Mouse (Mus musculus): ENCODE measurements at regions not wholly inside any gene's neighbourhood (a gene's known extent, or its start where the extent isn't known, plus 50 kb on each side); places are given as distances from the start of the nearest gene placed in this dataset.
"Not testable (repeated sequence)": the region's sequence is repeated elsewhere in the genome, so short reads cannot be mapped to it uniquely, and the experiment has no call there.

DNA sequence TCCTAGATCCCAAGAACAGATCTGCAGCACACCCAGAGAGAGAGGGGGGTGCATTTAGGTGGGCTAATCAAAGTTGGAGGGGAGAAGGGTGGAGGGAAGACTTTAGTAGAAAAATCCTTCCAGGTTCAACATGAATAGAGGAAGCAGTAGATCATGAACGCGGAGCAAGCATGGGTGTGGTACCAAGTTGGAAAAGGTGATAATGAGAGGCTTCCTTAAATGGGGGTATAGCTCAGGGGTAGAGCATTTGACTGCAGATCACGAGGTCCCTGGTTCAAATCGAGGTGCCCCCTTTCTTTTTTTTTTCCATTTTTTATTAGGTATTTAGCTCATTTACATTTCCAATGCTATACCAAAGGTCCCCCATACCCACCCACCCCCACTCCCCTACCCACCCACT lies 54.0 kb upstream of the Krba1 start:
- DNase-seq, result not testable (repeated sequence)

- not testable (repeated sequence) for DNase-seq
Observed at GRCm38 (mm10) chr6:48336964-48337363, 58.4 kb upstream of the Krba1 start.

DNA sequence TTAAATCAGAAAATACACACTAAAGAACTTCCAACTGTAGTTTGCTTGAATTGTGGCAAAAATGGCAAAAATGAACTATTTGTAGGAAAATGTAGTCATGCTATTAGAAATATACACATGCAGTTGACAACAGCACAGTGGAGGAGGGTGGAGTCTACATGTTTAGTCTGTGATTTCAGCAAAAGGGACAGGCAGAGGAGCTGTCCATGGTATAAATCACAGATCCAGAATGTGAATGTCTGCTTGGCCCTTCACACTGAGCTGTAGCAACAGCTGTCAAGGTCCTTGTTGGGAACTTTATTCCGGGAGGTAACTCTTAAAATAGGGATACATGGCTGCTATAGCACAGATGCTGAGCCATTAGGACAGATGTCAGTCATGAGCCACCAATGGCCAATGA lies 107.4 kb upstream of the Krba1 start:
- DNase-seq, result no peak

- DNase-seq, result not testable (repeated sequence)
Observed at GRCm38 (mm10) chr6:48279646-48280045, 115.7 kb upstream of the Krba1 start.

DNA sequence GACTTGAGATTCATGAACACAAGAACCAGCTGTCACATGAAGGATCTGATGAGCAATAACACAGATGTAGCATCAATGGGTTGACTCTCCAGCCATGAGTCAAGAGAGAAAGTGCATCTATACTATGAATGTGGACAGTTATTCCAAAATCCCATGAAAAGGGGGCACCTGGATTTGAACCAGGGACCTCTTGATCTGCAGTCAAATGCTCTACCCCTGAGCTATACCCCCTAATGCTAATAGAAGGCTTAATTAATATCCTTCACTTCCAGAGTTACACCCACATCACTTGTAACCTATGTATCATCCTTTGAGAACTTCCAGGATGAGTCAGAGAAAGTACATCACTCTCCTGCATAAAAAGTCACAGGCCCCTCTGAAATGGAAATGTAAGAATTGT lies 133.8 kb upstream of the Krba1 start:
- not testable (repeated sequence) for DNase-seq

- DNase-seq, result not testable (repeated sequence)
Observed at GRCm38 (mm10) chr6:48252989-48253388, 142.4 kb upstream of the Krba1 start.

GRCm38 (mm10) chr6:48251954-48252353 lies 143.4 kb upstream of the Krba1 start:
- no peak for DNase-seq

DNA sequence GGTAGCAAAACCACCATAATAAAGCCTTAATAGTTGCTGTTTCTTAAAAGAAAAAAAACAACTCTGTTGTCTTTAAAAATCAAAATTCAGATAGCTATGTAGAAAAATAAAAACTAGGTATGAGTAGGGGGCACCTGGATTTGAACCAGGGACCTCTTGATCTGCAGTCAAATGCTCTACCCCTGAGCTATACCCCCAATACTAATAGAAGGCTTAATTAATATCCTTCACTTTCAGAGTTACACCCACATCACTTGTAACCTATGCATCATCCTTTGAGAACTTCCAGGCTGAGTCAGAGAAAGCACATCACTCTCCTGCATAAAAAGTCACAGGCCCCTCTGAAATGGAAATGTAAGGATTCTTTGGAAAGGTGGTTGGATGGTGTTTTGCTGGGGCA lies 151.2 kb upstream of the Krba1 start:
- DNase-seq, result not testable (repeated sequence)

DNA sequence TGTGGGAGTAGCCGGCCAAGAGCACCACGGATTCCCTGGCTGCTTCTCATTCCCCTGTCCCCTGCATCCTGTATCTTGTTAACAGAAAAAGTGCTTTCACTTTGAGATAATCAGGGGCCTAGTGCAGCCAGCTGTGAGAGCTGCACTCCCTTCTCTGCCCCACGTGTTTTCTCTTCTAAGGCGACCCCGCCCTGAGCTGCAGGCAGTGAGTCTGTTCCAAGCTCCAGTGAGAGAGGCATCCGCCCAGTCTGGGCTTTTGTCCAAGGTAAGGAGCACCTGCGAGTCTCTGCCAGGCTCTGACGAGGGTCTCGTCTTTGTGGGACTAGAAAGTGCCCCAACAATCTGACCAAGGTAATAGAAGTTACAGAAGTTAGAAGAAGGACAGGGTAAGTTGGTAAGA lies 141.0 kb upstream of the Zfp746 start:
- no peak for DNase-seq

DNA sequence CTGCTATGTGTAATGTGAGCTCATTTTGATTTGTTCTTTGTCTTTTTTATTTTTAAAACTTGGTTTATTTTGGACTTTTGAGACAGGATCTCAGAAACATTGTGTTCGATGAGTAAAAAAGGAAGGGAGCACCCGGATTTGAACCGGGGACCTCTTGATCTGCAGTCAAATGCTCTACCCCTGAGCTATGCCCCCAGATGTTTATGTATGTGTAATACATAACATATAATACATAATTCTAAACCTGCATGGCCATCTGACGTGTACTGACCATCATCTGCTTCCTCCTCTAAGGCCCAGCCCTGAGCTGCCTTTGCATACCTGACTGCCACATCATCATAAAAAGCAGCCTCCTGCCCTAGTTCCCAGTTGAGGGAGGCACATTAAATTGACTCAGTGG lies 137.8 kb upstream of the Zfp746 start:
- no peak for DNase-seq

GRCm38 (mm10) chr6:48222971-48223370 lies 136.6 kb upstream of the Zfp746 start:
- DNase-seq, result no peak

GRCm38 (mm10) chr6:48221806-48222205 lies 135.4 kb upstream of the Zfp746 start:
- peak; percentile 32 for DNase-seq

- DNase-seq, result no peak
Observed at GRCm38 (mm10) chr6:48215212-48215611, 128.8 kb upstream of the Zfp746 start.

DNA sequence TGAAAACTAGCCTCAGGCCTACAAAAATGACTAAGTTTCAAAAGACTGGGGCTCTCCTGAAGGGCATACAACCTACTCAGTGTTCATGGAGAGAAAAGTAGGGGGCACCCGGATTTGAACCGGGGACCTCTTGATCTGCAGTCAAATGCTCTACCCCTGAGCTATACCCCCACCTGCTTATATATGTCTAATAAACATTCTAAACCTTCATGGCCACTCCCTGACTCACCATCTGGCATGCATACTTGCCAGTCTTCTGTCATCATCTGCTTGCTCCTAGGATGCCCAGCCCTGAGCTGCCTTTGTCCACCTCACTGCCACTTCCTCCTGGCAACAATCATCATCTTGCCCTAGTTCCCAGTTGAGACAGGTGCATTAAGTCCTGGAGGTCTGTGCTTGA lies 123.3 kb upstream of the Zfp746 start:
- DNase-seq, result no peak

DNA sequence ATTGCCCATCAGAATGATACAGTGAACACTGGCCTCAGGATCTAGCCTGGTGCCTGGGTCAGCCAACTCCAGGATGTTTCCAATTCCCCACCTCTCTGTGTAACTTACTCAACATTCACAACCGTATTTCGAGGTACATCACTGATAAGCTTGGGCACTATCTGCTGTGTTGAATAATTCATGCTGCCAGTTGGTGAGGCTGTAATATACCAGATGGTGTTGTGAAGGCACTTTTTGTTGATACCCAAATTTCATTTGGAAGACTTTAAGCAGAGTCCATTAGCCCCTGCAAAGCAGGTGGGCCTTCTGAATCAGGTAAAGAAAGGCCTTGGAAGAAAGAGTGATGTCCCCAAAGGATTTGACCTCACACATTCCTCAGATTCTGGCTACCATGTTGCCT lies 122.7 kb upstream of the Zfp746 start:
- no peak for DNase-seq

DNA sequence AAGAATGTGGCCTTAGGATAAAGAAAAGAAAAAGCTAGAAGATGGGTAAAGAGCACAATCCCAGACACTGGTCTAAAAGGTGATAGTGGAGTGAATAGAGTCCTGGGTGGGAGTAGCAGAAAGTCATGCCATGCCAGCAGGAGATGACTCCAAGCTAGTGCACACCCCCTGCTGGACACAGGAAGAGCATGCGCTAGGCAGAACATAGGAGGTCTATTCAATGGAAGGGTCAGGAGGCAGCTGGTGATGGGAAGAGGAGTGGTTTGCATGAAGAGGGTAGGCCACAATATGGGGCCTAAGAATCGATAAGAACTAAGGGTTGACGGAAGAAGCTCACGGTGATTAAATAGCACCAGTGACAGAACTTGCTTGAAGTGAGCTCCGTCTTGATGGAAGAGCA lies 119.3 kb upstream of the Zfp746 start:
- DNase-seq, result no peak

DNA sequence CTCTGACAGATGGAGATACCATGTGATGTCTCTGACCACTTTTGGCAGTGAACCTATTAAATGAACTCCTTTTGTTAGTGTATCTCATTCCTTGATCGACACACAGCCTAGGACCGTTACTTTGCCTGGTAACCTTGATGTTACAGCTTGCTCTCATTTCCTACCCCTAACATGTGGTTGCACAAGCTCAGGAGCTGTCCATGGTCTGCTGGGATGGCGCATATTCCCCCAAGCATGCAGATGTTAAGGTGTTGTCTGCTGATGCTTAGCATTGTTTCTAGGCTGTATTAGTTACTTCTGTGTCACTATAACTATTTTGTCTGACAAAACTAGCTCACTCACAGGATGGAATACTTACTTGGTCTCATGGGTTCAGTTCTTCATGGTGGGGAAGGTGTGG lies 113.6 kb upstream of the Zfp746 start:
- no peak for DNase-seq

DNA sequence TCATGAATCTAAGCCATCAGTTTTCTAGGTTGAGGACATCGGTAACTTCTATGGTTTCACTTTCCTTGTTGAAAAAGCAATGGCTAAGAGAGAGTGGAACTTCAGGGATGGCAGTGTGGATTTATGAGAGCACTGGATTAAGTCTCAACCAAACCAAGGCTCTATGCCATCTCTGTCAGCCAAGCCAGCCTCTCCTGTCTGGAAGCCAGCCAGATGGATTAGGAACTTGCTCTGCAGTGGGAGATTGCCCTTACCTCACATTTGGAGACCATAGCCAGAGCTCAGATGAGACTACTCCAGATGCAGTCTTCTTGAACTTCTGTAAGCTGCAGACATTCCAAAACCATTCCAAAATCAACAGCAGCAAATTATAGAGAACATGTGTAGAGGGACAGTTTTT lies 112.4 kb upstream of the Zfp746 start:
- DNase-seq, result no peak

DNA sequence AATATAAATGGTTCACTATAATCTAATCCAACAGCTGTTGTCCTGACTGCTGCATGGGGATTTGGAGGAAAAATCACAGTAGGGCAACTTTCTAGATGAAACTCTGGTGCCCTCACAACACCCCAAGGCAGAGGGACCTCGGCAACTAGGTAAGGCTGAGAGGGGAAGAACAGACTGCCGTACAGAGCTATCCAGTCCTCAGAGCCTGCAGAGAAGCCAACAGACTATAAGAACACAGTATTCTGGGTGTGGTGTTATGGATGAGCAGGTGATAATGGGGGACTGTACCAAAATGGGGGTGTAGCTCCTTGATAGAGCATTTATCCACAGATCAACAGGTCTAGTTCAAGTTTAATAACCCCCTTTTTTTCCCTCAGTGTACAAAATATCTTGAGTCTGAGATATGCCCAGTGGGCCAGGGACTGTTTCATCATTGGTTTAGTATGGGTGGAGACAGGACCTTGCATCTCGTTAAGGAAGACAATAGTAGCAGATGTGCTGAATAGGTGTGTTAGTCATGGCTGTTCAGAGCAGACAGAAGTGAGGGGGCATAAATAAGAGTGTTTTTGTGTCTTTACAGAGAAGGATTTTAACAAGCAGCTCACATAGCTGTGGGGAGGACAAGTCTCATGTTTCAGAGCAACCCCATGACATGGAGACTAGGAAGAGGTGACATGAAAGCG lies 111.4 kb upstream of the Zfp746 start:
- no peak for DNase-seq

GRCm38 (mm10) chr6:48188363-48188762 lies 102.0 kb upstream of the Zfp746 start:
- DNase-seq, result not testable (repeated sequence)

GRCm38 (mm10) chr6:48185311-48185710 lies 98.9 kb upstream of the Zfp746 start:
- no peak for DNase-seq

DNA sequence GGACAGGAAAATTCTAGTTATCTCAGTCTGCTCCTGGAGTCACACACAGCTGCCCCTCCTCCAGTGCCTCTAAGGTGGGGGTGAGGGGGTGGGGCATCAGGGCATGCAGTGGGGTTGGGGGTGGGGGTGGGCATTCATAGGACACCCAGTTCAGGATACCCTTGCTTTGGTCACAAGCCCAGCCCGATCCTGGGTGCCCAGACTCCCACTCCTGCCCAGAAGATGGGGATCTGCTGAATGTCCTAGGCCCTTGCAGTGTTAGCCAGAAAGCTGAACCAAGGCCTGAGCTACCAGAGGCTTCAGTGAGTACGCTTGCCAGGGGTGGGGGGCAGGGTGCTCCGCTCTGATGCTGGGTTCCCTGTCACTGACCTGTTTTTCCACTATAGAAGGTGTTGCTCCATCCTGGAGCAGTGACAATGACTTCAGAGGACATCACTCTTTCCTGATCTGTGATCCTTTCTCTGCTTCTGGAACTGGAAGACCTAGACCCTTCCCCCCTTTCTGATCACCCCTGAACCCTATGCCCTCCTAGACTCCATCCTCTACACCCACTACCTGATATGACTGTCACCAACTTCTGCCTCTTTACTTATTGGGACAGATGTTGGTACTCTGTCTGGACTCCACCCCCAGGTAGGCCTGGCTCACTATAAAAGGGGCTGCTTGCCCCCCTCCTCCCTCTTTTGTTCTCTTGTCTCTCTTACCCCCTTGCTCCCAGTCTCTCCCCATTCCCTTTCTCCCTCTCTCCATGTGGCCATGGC lies 92.1 kb upstream of the Zfp746 start:
- no peak for DNase-seq

DNA sequence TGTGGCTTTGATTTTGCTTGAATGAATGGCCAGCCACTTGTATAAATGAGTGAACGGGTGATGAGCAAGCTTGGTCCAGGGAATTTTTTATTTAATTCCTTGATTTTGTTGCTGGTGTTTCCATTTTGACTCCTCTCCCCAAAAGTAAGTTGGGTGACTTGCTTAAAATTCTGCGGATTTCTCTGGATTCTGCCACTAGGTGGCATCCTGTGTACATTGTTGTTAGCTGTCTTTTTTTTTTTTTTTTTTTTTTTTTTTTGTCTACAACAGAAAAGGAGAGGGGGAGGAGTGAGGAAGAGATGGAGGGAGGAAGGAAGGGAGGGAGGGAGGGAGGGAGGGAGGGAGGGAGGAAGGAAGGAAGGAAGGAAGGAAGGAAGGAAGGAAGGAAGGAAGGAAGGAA lies 91.5 kb upstream of the Zfp746 start:
- DNase-seq, result peak; percentile 78

GRCm38 (mm10) chr6:48175234-48175633 lies 88.8 kb upstream of the Zfp746 start:
- DNase-seq, result no peak

DNA sequence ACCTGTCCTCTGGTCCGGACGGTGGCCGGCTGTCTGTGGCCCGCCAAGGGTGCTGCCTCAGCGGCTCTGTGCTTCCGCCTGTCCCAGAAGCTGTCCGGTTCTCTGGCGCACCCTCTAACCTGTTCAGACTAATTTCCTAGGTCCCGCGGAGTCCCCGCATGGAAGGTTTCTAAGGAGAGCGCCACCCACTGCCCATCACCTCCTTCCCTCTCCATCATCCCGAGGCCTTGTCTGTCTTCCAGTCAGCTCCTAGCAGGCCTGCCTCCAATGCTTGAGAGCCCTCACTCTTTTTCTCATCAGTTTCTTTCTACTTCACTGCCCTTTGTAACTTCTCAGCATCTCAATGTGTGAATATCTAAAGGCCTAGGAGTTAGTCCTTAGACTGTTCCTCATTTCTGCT lies 86.4 kb upstream of the Zfp746 start:
- not testable (repeated sequence) for DNase-seq
